Mouse (Mus musculus) right cerebral cortex, postnatal 4 days (tissue): ENCODE results near the gene Cab39l.
"Not testable (repeated sequence)": the region's sequence is repeated elsewhere in the genome, so short reads cannot be mapped to it uniquely, and the experiment has no call there.

Experiments
- DNase-seq: peaks from one replicate; pipeline ENCODE4 v3.0.0-alpha.2; 2022

The Cab39l gene

GRCm38 (mm10) chr14:59591901-59592300 is 151.1 kb downstream of the Cab39l start:
- DNase-seq: no peak

GRCm38 (mm10) chr14:59592593-59592992 is 151.8 kb downstream of the Cab39l start:
- no peak for DNase-seq

- DNase-seq: no peak
Observed at GRCm38 (mm10) chr14:59594988-59595387, 154.2 kb downstream of the Cab39l start.

GRCm38 (mm10) chr14:59597398-59598259 is 156.9 kb downstream of the Cab39l start, which contains the start of gene Cdadc1:
Gene Cdadc1 (minus strand): TSS chr14:59597959.
- peak; percentile 96 for DNase-seq

GRCm38 (mm10) chr14:59598260-59598627 is 157.5 kb downstream of the Cab39l start:
- DNase-seq: no peak

- DNase-seq: peak; percentile 23
Observed at GRCm38 (mm10) chr14:59604002-59604645, 163.4 kb downstream of the Cab39l start.

- DNase-seq: peak; percentile 89
Observed at GRCm38 (mm10) chr14:59605671-59606353, 165.0 kb downstream of the Cab39l start.

GRCm38 (mm10) chr14:59607021-59607420 is 166.2 kb downstream of the Cab39l start:
- no peak for DNase-seq

GRCm38 (mm10) chr14:59612920-59613625 is 172.3 kb downstream of the Cab39l start:
- DNase-seq: peak; percentile 90

- DNase-seq: not testable (repeated sequence)
Observed at GRCm38 (mm10) chr14:59614149-59614548, 173.4 kb downstream of the Cab39l start.

GRCm38 (mm10) chr14:59616802-59617201 is 176.0 kb downstream of the Cab39l start:
- no peak for DNase-seq

GRCm38 (mm10) chr14:59624326-59624885 is 183.6 kb downstream of the Cab39l start:
- DNase-seq: no peak

GRCm38 (mm10) chr14:59625158-59625805 is 184.5 kb downstream of the Cab39l start, which contains the start of gene Shisa2:
Gene Shisa2 (plus strand): TSS chr14:59625308.
- peak; percentile 79 for DNase-seq

GRCm38 (mm10) chr14:59625806-59626364 is 185.1 kb downstream of the Cab39l start:
- peak; percentile 50 for DNase-seq

GRCm38 (mm10) chr14:59626711-59627110 is 185.9 kb downstream of the Cab39l start:
- peak; percentile 32 for DNase-seq

GRCm38 (mm10) chr14:59627142-59627680 is 186.4 kb downstream of the Cab39l start:
- DNase-seq: no peak

GRCm38 (mm10) chr14:59627823-59628222 is 187.1 kb downstream of the Cab39l start:
- peak; percentile 36 for DNase-seq

- DNase-seq: no peak
Observed at GRCm38 (mm10) chr14:59629308-59629707, 188.5 kb downstream of the Cab39l start.

- no peak for DNase-seq
Observed at GRCm38 (mm10) chr14:59630096-59630495, 189.3 kb downstream of the Cab39l start.

- no peak for DNase-seq
Observed at GRCm38 (mm10) chr14:59632067-59632466, 191.3 kb downstream of the Cab39l start.

- no peak for DNase-seq
Observed at GRCm38 (mm10) chr14:59633295-59633898, 192.6 kb downstream of the Cab39l start.
